Mouse (Mus musculus): ENCODE data around the gene Ttc25. TPM values are rescaled to one million over a fixed set of nuclear protein-coding genes. Genes with fewer than 3 reads are reported as not detected.

Gene Ttc25
- polyA plus RNA-seq, 1 experiment from 2014 or later, result 0.08 TPM

DNA sequence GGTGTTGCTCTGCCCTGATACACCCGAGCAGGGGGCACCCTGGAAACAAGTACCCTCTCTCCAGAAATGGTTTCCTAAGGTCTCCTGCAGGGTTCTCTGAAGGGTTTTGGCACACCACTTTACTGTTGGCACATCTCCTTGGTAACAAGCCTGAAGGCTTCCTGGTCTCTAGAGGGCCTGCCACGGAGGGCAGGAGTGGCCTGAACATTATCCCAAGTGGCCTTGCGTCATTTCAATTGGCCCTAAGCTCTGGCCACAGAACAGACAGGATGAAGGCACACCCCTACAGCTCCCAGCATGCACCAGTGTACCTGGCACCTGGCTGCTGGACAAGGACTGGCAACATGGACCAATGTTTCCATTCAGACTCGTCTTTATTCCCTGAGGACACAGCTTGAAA, 7.4 kb downstream of the Ttc25 start:
- ATAC-seq (ENCODE audit: low read depth), result no peak
- H3K4me2 ChIP-seq, result no peak overlapping the region
- no peak for DNase-seq

DNA sequence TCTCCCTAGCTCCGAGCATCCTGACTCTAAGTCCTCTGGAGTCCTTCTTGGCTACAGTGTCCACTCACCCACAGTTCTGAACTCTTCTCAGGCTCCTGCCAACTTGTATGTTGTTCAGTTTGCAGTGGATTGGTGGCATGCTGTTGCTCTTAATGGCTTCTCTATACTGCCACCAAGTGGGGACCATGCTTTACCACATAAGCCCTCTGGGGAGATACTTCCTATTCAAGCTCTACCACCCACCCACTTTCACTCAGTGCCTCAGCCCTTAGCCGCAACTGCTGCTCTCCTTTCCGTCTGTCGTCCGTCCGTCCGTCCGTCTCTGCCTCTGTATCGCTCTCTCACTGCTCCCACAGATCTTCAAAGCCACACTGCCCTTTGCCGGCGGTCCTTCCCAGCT, 10.2 kb downstream of the Ttc25 start:
- no peaks in the 10 kb centered on the region for H3K9me3 ChIP-seq (replicated peaks)
- H3K4me3 ChIP-seq (replicated peaks), result peak overlapping the region; percentile 7; the same call in 1 of the 2 replicates
- 11% methylated on average over 11 of the region's 11 CpGs for WGBS (ENCODE audit: insufficient replicate concordance)
- 0 out of 2 replicates have a peak overlapping the region, but pooled peaks have one; percentile 4 for H3K9ac ChIP-seq
- no peaks in the 10 kb centered on the region for H3K4me1 ChIP-seq (replicated peaks)
- H3K36me3 ChIP-seq, result no peaks in the 10 kb centered on the region
- H3K27ac ChIP-seq, result no peak overlapping the region
- no peaks in the 10 kb centered on the region for H3K27me3 ChIP-seq
- DNase-seq, result peak; percentile 40
- peak overlapping the region; percentile 32 for H3K4me2 ChIP-seq
- peak; percentile 62 for ATAC-seq (ENCODE audit: low read depth)

More for the DNA sequence above, 7.4 kb downstream of the Ttc25 start:
- WGBS (ENCODE audit: insufficient replicate concordance), result 75% methylated on average over 4 of the region's 4 CpGs
- Histone ChIP-seq H3K27me3 (no peaks in the 10 kb centered on the region), H3K9ac (no peak overlapping the region), H3K9me3 (replicated peaks) (no peaks in the 10 kb centered on the region), H3K36me3 (no peaks in the 10 kb centered on the region), H3K4me3 (replicated peaks) (no peak overlapping the region), H3K4me1 (replicated peaks) (peaks cover 6% of the 10 kb centered on the region; the same call in 1 of the 2 replicates), H3K27ac (no peak overlapping the region)

DNA sequence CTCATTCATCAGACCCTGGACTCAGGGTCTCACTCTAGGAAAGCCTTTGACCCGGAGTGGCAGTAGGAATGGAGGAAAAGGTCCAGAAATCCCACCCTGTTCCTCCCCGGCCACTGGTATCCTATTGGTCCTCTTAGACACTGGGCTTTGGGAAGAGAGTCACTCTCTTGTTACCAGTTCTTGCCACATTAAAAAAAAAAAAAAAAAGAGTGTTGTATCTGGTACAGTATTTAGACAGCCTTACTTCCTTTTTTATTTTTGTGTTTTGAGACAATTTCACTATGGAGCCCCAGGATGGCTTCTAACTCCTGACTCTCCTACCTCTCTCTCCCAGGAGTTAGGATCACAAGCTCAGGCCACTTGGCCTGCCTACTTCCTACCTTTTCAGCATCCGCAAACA, 12.2 kb downstream of the Ttc25 start:
- no peaks in the 10 kb centered on the region for H3K4me1 ChIP-seq (replicated peaks)
- no peak overlapping the region for H3K4me3 ChIP-seq (replicated peaks)
- H3K36me3 ChIP-seq, result no peaks in the 10 kb centered on the region
- H3K9ac ChIP-seq, result no peak overlapping the region
- WGBS (ENCODE audit: insufficient replicate concordance), result 66% methylated on average over 3 of the region's 3 CpGs
- no peak for DNase-seq
- H3K27ac ChIP-seq, result no peak overlapping the region
- ATAC-seq (ENCODE audit: low read depth), result no peak
- H3K27me3 ChIP-seq, result no peaks in the 10 kb centered on the region
- H3K9me3 ChIP-seq (replicated peaks), result no peaks in the 10 kb centered on the region
- no peak overlapping the region for H3K4me2 ChIP-seq

DNA sequence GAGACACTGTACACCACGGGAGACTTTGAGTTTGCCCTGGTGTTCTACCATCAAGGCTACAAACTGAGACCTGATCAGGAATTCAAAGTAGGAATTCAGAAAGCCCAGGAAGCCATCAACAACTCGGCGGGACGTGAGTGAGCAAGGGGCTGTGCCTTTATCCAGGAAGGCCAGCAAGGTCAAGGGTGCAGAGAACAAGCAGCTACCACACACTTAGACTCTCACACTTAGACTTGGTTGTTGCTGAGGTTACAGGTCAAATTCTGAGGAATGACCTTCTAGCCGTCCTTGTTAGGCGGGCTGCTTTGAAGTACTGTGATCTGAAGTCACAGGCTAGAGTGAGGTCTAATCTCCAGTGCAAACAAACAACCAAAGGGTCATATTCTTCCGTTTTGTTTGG, 14.1 kb downstream of the Ttc25 start:
- Histone ChIP-seq H3K9ac (no peak overlapping the region), H3K27ac (no peak overlapping the region), H3K4me1 (replicated peaks) (no peaks in the 10 kb centered on the region), H3K4me2 (no peak overlapping the region), H3K36me3 (no peaks in the 10 kb centered on the region), H3K4me3 (replicated peaks) (no peak overlapping the region), H3K27me3 (no peaks in the 10 kb centered on the region), H3K9me3 (replicated peaks) (no peaks in the 10 kb centered on the region)
- 59% methylated on average over 7 of the region's 7 CpGs for WGBS (ENCODE audit: insufficient replicate concordance)
- DNase-seq, result no peak
- ATAC-seq (ENCODE audit: low read depth), result no peak

DNA sequence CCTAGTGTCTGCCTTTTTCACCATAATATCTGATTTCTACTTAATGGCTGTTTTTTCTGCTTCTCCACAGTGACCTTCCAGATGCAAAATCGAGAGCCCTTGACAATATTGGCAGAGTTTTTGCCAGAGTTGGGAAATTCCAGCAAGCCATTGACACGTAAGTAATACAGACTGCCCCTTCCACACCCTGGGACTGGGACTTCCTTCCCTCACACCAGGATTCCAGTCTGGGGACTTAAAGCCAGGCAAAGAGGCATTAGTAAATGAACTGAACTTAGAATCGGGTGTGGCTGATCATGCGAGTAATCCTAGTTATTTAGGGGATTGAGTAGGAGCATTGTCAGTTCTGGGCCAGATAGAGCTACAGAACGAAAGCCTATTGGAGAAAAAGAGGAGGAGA, 16.3 kb downstream of the Ttc25 start:
- 55% methylated on average over 5 of the region's 5 CpGs for WGBS (ENCODE audit: insufficient replicate concordance)
- H3K27me3 ChIP-seq, result no peaks in the 10 kb centered on the region
- no peak overlapping the region for H3K4me2 ChIP-seq
- no peaks in the 10 kb centered on the region for H3K4me1 ChIP-seq (replicated peaks)
- no peak overlapping the region for H3K4me3 ChIP-seq (replicated peaks)
- H3K9me3 ChIP-seq (replicated peaks), result no peaks in the 10 kb centered on the region
- no peaks in the 10 kb centered on the region for H3K36me3 ChIP-seq
- ATAC-seq (ENCODE audit: low read depth), result no peak
- DNase-seq, result no peak
- H3K27ac ChIP-seq, result no peak overlapping the region
- H3K9ac ChIP-seq, result no peak overlapping the region

DNA sequence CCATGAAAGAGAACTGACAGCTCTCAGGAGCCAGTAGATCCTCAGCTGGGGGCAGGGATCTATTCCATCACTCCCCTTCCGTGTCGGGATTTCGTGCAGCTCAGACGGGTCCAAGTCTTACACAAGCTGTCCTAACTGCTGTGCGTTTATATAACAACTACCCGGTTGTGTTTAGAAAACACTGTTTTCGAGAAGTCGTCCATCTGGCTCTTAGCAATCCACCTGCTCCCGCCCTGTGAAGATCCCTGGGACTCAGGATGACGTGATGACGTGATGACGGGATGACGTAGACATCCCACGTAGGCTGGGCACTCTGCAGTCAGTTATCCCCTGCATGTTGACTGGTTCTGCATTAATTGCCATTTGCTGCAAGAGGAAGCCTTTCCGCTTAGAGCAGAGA, 18.9 kb downstream of the Ttc25 start:
- Histone ChIP-seq H3K4me3 (replicated peaks) (no peak overlapping the region), H3K9ac (no peak overlapping the region), H3K36me3 (no peaks in the 10 kb centered on the region), H3K4me1 (replicated peaks) (0 out of 2 replicates have a peak, but pooled peaks cover 2% of the 10 kb centered on the region), H3K27ac (no peak overlapping the region), H3K4me2 (no peak overlapping the region), H3K9me3 (replicated peaks) (no peaks in the 10 kb centered on the region), H3K27me3 (no peaks in the 10 kb centered on the region)
- no peak for DNase-seq
- no peak for ATAC-seq (ENCODE audit: low read depth)
- WGBS (ENCODE audit: insufficient replicate concordance), result 79% methylated on average over 15 of the region's 15 CpGs

DNA sequence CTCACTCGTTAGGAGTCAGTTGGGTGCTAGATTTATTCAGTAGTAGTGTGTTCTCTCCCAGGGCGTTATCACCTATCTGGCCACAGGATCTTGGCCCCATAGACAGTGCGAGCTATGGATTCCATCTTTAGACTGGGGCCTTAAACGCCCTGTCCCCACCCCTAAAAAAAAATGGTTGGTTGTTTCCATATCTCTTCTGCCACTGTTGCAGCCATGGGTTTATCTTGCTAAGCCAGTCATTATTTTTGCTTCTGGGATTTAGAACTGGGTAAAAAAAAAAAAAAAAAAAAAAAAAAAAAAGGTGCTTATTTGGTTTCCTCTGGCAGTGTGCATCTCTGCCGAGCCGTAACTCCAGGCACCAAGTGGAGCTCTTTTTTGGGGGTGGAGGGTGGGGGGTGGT, 19.3 kb downstream of the Ttc25 start:
- DNase-seq (no peak), ATAC-seq (ENCODE audit: low read depth) (no peak)
- Histone ChIP-seq H3K9ac (no peak overlapping the region), H3K27me3 (no peaks in the 10 kb centered on the region), H3K4me3 (replicated peaks) (no peak overlapping the region), H3K4me2 (no peak overlapping the region), H3K27ac (no peak overlapping the region), H3K36me3 (no peaks in the 10 kb centered on the region), H3K9me3 (replicated peaks) (no peaks in the 10 kb centered on the region), H3K4me1 (replicated peaks) (0 out of 2 replicates have a peak, but pooled peaks cover 2% of the 10 kb centered on the region)
- WGBS (ENCODE audit: insufficient replicate concordance), result 46% methylated on average over 6 of the region's 6 CpGs

DNA sequence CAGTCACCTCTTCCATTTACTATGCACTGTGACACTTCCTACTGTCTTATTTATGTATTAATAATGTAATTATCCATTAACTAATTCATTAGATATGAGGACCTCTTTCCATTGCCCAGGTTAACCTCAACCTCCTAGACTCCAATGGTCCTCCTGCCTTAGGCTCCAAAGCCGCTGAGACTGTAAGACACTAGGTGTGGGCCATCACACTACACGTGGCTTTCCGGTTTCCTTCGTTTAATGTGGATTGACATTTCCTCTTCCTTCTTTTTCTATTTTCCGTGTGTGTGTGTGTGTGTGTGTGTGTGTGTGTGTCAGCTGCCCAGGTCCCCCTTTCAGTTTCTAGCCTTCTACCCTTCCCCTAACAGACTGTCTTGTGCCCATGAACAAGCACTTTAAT, 21.8 kb downstream of the Ttc25 start:
- DNase-seq (no peak), ATAC-seq (ENCODE audit: low read depth) (no peak)
- WGBS (ENCODE audit: insufficient replicate concordance), result 30% methylated on average over 5 of the region's 5 CpGs
- Histone ChIP-seq H3K4me2 (no peak overlapping the region), H3K27ac (no peak overlapping the region), H3K36me3 (no peaks in the 10 kb centered on the region), H3K9ac (no peak overlapping the region), H3K27me3 (peaks cover 12% of the 10 kb centered on the region), H3K4me3 (replicated peaks) (no peak overlapping the region), H3K9me3 (replicated peaks) (no peaks in the 10 kb centered on the region), H3K4me1 (replicated peaks) (peaks cover 12% of the 10 kb centered on the region)

DNA sequence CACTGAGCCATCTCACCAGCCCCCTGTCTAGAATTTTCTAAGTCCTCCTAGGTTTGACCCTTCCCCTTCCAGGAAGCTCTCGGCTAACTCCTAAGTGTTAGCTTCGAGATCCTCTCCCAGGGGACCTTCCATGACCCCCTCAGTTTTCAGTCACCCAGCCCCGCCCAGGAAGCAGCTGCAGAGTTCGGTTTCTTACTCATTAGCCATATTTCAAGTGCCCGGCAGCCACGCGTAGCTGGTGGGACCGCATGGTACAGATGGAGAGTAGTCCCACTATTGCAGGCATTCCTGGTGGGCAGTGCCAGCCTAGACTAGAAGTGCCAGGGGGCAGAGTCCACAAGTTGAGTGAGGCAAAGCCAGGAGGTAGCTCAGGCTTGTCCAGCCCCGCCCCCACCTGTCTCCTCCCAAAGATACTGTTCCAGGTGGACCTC, 22.4 kb downstream of the Ttc25 start:
- Histone ChIP-seq H3K9ac (no peak overlapping the region), H3K4me2 (no peak overlapping the region), H3K9me3 (replicated peaks) (no peaks in the 10 kb centered on the region), H3K4me1 (replicated peaks) (peaks cover 12% of the 10 kb centered on the region), H3K4me3 (replicated peaks) (no peak overlapping the region), H3K27me3 (peaks cover 12% of the 10 kb centered on the region), H3K27ac (no peak overlapping the region), H3K36me3 (no peaks in the 10 kb centered on the region)
- ATAC-seq (ENCODE audit: low read depth) (no peak), DNase-seq (no peak)
- WGBS (ENCODE audit: insufficient replicate concordance), result 43% methylated on average over 9 of the region's 9 CpGs

DNA sequence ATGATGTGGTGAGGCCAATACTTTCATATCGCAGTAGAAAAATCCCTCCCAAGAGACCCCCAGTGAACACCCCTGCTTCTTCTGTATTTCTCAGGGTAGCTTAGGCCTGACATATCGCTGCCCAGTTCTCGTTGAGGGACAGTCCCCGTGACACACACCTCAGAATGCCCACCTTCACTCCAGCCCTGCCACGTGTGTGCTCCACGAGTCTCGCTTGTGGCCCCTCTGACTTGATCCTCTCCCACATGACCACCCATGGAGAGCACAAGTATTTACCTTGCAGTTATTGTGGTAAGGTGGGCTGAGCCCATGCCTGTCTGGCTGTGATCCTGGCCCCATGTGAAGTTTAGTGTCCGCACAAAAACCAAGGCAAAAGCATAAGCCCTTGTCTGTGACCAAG, 23.3 kb downstream of the Ttc25 start:
- Histone ChIP-seq H3K27me3 (peaks cover 12% of the 10 kb centered on the region), H3K27ac (no peak overlapping the region), H3K36me3 (no peaks in the 10 kb centered on the region), H3K4me1 (replicated peaks) (peaks cover 12% of the 10 kb centered on the region), H3K9ac (no peak overlapping the region), H3K4me3 (replicated peaks) (no peak overlapping the region), H3K9me3 (replicated peaks) (no peaks in the 10 kb centered on the region), H3K4me2 (no peak overlapping the region)
- 75% methylated on average over 8 of the region's 8 CpGs for WGBS (ENCODE audit: insufficient replicate concordance)
- DNase-seq, result no peak
- ATAC-seq (ENCODE audit: low read depth), result no peak

DNA sequence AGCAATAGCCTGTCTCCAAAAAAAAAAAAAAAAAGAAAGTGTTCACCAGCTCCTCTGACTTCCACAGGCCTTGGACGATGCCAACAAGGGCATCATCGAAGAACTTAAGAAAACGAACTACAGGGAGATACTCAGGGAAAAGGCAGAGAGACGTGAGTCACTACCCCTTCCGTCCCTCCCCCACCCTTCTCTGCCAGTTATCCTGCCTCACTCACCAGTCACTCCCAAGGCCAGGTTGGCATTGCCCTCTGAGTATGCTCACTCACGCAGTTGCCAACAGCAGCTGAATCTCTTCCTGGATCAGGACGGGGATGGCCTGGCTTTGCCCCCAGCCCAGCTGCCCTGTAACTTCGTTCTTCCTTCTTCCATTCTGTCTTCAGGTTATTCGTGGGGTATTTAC, 24.4 kb downstream of the Ttc25 start:
- Histone ChIP-seq H3K36me3 (no peaks in the 10 kb centered on the region), H3K9ac (no peak overlapping the region), H3K9me3 (replicated peaks) (no peaks in the 10 kb centered on the region), H3K27me3 (peaks cover 12% of the 10 kb centered on the region), H3K4me1 (replicated peaks) (peaks cover 16% of the 10 kb centered on the region), H3K4me3 (replicated peaks) (no peak overlapping the region), H3K4me2 (no peak overlapping the region), H3K27ac (no peak overlapping the region)
- no peak for DNase-seq
- ATAC-seq (ENCODE audit: low read depth), result no peak
- 54% methylated on average over 9 of the region's 9 CpGs for WGBS (ENCODE audit: insufficient replicate concordance)

DNA sequence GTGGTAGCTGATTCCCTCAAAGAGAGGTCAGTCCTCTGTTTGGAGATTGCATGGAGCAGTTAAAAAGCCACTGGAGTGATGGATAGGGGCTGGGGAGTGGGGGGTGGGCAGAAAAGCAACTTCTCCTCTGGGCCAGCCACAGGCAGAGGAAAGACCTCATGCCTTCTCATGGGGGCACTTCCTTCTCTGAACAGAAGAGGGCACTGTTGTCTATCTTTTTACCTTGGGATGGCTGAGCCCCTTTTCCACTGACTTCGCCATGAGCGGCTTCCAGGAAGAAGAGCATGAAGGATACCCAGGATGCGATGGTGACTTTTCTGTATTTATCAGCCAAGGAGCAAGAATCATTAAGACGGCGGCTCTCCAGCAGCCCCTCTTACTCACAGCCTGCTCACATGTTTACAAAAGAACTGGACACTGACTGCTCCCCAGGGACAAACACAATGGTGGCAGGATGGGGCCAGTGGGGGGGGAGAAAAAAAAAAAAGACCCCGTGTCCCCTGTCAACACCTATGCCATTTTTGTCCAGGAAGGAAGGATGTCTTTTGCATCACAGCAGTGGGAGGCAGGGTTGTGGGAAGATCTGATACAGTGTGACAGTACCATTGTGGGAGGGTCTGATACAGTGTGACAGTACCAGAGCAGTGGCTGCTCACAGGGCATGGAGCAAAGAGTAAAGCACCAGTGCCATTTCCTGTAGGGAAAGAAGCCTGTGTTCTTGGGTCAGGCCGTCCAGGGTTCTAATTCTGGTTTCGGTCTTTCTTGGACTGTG, 25.2 kb downstream of the Ttc25 start:
- 0 out of 2 replicates have a peak overlapping the region, but pooled peaks have one; percentile 23 for H3K4me3 ChIP-seq (replicated peaks)
- no peaks in the 10 kb centered on the region for H3K36me3 ChIP-seq
- no peaks in the 10 kb centered on the region for H3K9me3 ChIP-seq (replicated peaks)
- H3K27me3 ChIP-seq, result peaks cover 12% of the 10 kb centered on the region
- H3K27ac ChIP-seq, result no peak overlapping the region
- ATAC-seq (ENCODE audit: low read depth) (no peak), DNase-seq (peak; percentile 32)
- peak overlapping the region; percentile 48 for H3K4me2 ChIP-seq
- peaks cover 24% of the 10 kb centered on the region for H3K4me1 ChIP-seq (replicated peaks)
- H3K9ac ChIP-seq, result 0 out of 2 replicates have a peak overlapping the region, but pooled peaks have one; percentile 3
- WGBS (ENCODE audit: insufficient replicate concordance), result 12% methylated on average over 8 of the region's 8 CpGs
